Mouse (Mus musculus) cortical plate, adult 2 months (tissue): Measurements from ENCODE around the gene Wnk4. TPM values are rescaled to one million over a fixed set of nuclear protein-coding genes. Genes with fewer than 3 reads are reported as not detected.

Source experiments
- H3K27ac ChIP-seq: fragments of 200-500 bp; 2 replicates; pipeline ENCODE4 v1.5.1; 2012; ENCODE audit warnings: low read length, control low read depth, inconsistent platforms; ENCODE audit not compliant: insufficient read depth
- H3K4me1 ChIP-seq: fragments of 200-500 bp; 2 replicates; pipeline ENCODE4 v1.6.1; 2011; ENCODE audit warnings: low read length; ENCODE audit not compliant: control insufficient read depth, insufficient read depth
- H3K4me3 ChIP-seq: fragments of 200-500 bp; 2 replicates; pipeline ENCODE4 v1.5.1; 2011; ENCODE audit warnings: mild to moderate bottlenecking, low read length, control low read depth; ENCODE audit not compliant: insufficient read depth
- CTCF ChIP-seq: fragments of 200-500 bp; IDR thresholded peaks from 2 replicates; pipeline ENCODE4 v1.5.1; 2011; ENCODE audit warnings: mild to moderate bottlenecking, control low read depth, low read length; ENCODE audit not compliant: insufficient read depth; ENCODE audit errors: extremely low read depth
- POLR2A ChIP-seq: fragments of 200-500 bp; IDR thresholded peaks from 2 replicates; pipeline ENCODE4 v1.6.1; 2011; ENCODE audit warnings: mild to moderate bottlenecking, low read length, control low read depth; ENCODE audit not compliant: insufficient read depth; ENCODE audit errors: extremely low read depth
- polyA plus RNA-seq: library from polyadenylated mRNA; depleted of rRNA; stranded (reverse); fragments of >200 nt; gene quantifications from 2 replicates; pipeline ENCODE4 v1.2.3, GENCODE M21; 2012; rRNA removed

The Wnk4 gene
- polyA plus RNA-seq: 2.5 and 3.3 TPM in 2 replicates

- H3K4me1 ChIP-seq: peaks cover 3% of the 10 kb centered on the region
- no peak within 1 kb of the TSS for H3K27ac ChIP-seq
- peak within 1 kb of the TSS; percentile 25; the same call in 1 of the 2 replicates for H3K4me3 ChIP-seq
- TF ChIP-seq POLR2A: no peak
- TF ChIP-seq CTCF: no peak
These were observed at the start of gene Wnk4 for GRCm38 (mm10) chr11:101259948-101260825. TSS of gene Wnk4 (plus strand) at chr11:101260567.

GRCm38 (mm10) chr11:101211970-101212369, 48.4 kb upstream of the Wnk4 start:
- peak; percentile 43 for TF ChIP-seq CTCF
- TF ChIP-seq POLR2A: no peak
- no peak overlapping the region for H3K4me3 ChIP-seq
- H3K27ac ChIP-seq: no peak overlapping the region
- no peaks in the 10 kb centered on the region for H3K4me1 ChIP-seq

- Histone ChIP-seq H3K4me1 (no peaks in the 10 kb centered on the region), H3K27ac (no peak overlapping the region), H3K4me3 (no peak overlapping the region)
- TF ChIP-seq POLR2A: no peak
- no peak for TF ChIP-seq CTCF
These were observed 43.4 kb upstream of the Wnk4 start for GRCm38 (mm10) chr11:101216936-101217335.

DNA sequence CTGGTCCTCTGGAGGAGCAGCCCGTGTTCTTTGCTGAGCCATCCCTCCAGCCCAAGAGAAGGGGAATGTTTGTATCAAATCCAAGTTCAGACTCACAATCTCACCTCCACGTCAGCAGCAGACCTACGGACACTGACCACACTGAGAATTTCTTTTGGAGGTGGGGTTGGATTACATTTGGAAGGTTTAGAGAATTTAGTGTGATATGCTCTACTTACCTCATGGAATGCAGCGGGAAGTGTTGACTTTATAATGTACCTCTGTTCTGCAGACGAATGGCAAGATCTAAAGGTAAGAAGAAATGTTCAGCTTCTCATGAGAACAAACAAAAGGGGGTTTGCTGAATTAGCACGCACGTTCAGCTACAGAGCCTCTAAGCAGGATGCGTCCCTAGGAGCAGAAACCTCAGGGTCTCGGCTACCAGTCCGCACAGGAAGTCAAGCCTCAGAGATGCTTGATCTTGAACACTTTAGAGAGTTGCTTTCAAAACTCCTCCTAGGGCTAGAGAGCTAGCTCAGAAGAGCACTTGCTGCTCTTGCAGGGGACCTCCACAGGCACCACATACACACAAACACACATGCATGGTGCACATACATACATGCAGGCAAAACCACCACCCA, 41.8 kb upstream of the Wnk4 start:
- H3K4me1 ChIP-seq: no peaks in the 10 kb centered on the region
- H3K4me3 ChIP-seq: no peak overlapping the region
- no peak overlapping the region for H3K27ac ChIP-seq

DNA sequence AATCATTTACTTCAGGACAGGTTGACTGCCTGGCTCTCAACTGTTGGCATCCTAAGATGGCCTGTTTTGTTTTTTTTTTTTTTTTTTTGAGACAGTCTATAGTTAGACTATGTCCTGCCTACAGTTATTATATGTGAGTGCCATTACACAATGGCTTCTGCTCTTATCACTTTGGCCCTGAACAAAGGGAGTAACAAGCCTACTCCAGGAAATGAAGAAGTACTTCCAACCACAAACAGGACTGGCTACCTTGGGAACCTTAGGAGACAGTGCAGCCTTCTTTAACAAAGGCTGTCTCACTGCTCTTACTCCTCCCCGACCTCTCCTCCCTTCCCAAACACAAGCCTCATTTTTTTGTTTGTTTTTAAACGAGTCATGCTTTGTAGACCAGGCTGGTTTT, 39.5 kb upstream of the Wnk4 start:
- Histone ChIP-seq H3K4me1 (peaks cover 2% of the 10 kb centered on the region; the same call in 1 of the 2 replicates), H3K4me3 (no peak overlapping the region), H3K27ac (peak overlapping the region; percentile 65; the same call in 1 of the 2 replicates)
- TF ChIP-seq POLR2A (no peak), CTCF (no peak)

More for the DNA sequence above, 41.8 kb upstream of the Wnk4 start:
- TF ChIP-seq POLR2A (no peak), CTCF (no peak)

GRCm38 (mm10) chr11:101221306-101221986, 38.9 kb upstream of the Wnk4 start:
- no peak overlapping the region for H3K4me3 ChIP-seq
- TF ChIP-seq POLR2A (no peak), CTCF (no peak)
- peaks cover 2% of the 10 kb centered on the region; the same call in 1 of the 2 replicates for H3K4me1 ChIP-seq
- H3K27ac ChIP-seq: no peak overlapping the region; the same call in 1 of the 2 replicates

GRCm38 (mm10) chr11:101224337-101224736, 36.0 kb upstream of the Wnk4 start:
- Histone ChIP-seq H3K4me1 (peaks cover 2% of the 10 kb centered on the region; the same call in 1 of the 2 replicates), H3K27ac (no peak overlapping the region), H3K4me3 (no peak overlapping the region)
- TF ChIP-seq POLR2A (no peak), CTCF (no peak)

DNA sequence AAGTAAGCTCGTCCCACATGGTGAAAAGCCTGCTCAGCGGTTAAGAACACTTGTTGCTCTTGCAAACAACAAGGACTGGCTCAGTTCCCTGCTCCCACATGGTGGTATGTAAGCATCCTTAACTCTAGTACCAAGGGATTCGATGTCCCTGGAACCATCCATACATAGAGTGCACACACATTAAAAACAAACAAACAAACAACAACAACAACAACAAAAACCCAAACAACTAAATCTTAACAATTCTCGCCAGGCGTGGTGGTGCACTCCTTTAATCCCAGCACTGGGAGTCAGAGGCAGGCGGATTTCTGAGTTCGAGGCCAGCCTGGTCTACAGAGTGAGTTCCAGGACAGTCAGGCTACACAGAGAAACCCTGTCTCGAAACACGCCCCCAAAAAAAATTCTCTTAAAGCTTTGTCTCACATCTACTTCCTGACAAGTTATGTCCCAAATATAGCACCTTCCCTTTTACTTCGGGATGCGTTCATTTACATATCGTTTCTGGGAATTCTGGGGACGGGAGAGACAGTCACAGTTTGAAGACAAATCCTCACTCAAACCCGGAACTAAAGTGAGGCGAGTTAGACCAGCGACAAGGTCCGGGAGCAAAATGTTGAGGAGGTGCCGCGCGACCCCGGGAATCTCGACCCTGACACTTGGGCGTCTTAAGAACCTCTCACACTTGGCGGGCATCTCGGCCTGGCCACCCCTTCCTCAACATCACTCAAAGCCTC, 34.9 kb upstream of the Wnk4 start:
- H3K27ac ChIP-seq: peak overlapping the region; percentile 62; the same call in 1 of the 2 replicates
- TF ChIP-seq POLR2A (no peak), CTCF (no peak)
- peak overlapping the region; percentile 59 for H3K4me3 ChIP-seq
- H3K4me1 ChIP-seq: peaks cover 2% of the 10 kb centered on the region; the same call in 1 of the 2 replicates
